Mouse (Mus musculus) hindbrain, embryonic 10.5 days (tissue): ENCODE data around the gene Gtpbp3. TPM values are rescaled to one million over a fixed set of nuclear protein-coding genes. Genes with fewer than 3 reads are reported as not detected.

Experiments used
- DNase-seq: peaks from one replicate; pipeline ENCODE4 v3.0.0-alpha.2; 2017; ENCODE audit warnings: low spot score
- H3K27ac ChIP-seq: fragments of 300-500 bp; sonication (generic); 2 replicates; pipeline ENCODE4 v1.5.1; 2016; ENCODE audit warnings: mild to moderate bottlenecking, moderate library complexity
- H3K27me3 ChIP-seq: fragments of 300-500 bp; sonication (generic); 2 replicates; pipeline ENCODE4 v1.6.1; 2016; ENCODE audit warnings: mild to moderate bottlenecking; ENCODE audit not compliant: poor library complexity, insufficient read depth, severe bottlenecking
- H3K36me3 ChIP-seq: fragments of 300-500 bp; sonication (generic); 2 replicates; pipeline ENCODE4 v1.6.1; 2016; ENCODE audit warnings: mild to moderate bottlenecking, moderate library complexity
- H3K4me1 ChIP-seq: fragments of 300-500 bp; sonication (generic); replicated peaks from 2 replicates; pipeline ENCODE4 v1.6.1; 2016; ENCODE audit warnings: mild to moderate bottlenecking
- H3K4me3 ChIP-seq: fragments of 300-500 bp; sonication (generic); 2 replicates; pipeline ENCODE4 v1.5.1; 2016; ENCODE audit warnings: mild to moderate bottlenecking, moderate library complexity
- H3K9me3 ChIP-seq: fragments of 300-500 bp; sonication (generic); 2 replicates; pipeline ENCODE4 v1.6.1; 2016; ENCODE audit warnings: mild to moderate bottlenecking, moderate library complexity
- WGBS: fragments of 180-500 bp; shearing (Covaris S2); methylation state at CpG from one replicate; pipeline ENCODE4 v1.1.7; 2016; 5-methylcytosine and 5-hydroxymethylcytosine counted together
- polyA plus RNA-seq: library from polyadenylated mRNA; unstranded; fragments of >200 nt; fragmentation: Nextera tagmentation; extraction: Ambion mirVana; gene quantifications from 2 replicates; pipeline ENCODE4 v1.2.1, GENCODE M21; 2016

Gtpbp3 gene
- polyA plus RNA-seq, 1 experiment from 2014 or later = 18.2 TPM

DNA sequence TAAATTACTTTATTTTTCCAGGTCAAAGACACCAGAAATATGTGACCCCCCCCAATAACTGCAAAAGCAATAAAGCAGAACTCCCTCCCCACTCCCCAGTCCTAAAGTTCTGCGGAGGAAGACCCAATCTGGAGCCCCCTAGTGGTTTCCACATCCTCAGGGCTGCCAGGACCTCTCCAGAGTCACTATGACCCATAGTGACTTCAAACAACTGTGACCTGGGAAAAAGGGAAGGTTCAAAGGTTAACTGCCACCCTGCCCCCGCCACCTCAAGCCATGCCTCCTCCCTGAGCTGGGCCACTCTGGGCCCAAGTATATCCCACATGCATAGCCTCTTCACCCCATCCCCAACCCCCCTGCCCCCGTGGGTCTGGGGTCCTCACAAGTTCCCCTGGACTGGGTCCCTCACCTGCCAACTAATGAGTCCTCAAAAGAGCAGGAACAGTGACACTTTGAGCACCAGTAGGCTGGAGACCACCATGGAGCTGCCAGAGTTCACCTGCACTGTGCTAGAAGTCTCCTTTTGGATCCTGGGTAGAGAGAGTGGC lies 46.4 kb downstream of the Gtpbp3 start:
- no peaks in the 10 kb centered on the region for H3K36me3 ChIP-seq
- peaks cover 18% of the 10 kb centered on the region for H3K4me1 ChIP-seq
- no peaks in the 10 kb centered on the region for H3K9me3 ChIP-seq
- H3K4me3 ChIP-seq = no peak overlapping the region
- no peak overlapping the region for H3K27ac ChIP-seq
- no peak for DNase-seq
- 33% methylated on average over 3 of the region's 3 CpGs for WGBS
- peaks cover 45% of the 10 kb centered on the region for H3K27me3 ChIP-seq

DNA sequence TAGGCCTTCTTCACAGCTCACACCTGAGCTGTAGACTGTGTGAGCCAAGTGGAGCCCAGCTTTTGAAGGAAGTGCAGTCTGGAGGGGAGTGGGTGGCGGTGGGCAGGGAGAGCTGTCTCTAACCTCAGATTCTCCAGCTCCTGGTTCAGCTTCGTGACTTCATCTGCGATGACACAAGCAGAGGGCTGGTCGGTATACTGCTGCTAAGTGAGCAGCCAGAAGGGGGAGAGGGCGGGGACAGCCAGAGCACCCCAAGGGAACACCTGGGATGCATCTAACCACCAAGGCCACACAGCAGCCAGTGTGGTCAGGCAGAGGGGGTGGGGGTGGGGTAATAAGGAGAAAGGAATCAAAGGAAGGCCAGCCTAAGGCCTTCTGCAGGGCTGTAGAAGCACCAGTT lies 47.8 kb downstream of the Gtpbp3 start:
- Histone ChIP-seq H3K4me1 (peaks cover 18% of the 10 kb centered on the region), H3K4me3 (no peak overlapping the region), H3K36me3 (no peaks in the 10 kb centered on the region), H3K9me3 (no peaks in the 10 kb centered on the region), H3K27me3 (peaks cover 45% of the 10 kb centered on the region), H3K27ac (0 out of 2 replicates have a peak overlapping the region, but pooled peaks have one; percentile 23)
- WGBS = 63% methylated on average over 5 of the region's 5 CpGs
- no peak for DNase-seq

DNA sequence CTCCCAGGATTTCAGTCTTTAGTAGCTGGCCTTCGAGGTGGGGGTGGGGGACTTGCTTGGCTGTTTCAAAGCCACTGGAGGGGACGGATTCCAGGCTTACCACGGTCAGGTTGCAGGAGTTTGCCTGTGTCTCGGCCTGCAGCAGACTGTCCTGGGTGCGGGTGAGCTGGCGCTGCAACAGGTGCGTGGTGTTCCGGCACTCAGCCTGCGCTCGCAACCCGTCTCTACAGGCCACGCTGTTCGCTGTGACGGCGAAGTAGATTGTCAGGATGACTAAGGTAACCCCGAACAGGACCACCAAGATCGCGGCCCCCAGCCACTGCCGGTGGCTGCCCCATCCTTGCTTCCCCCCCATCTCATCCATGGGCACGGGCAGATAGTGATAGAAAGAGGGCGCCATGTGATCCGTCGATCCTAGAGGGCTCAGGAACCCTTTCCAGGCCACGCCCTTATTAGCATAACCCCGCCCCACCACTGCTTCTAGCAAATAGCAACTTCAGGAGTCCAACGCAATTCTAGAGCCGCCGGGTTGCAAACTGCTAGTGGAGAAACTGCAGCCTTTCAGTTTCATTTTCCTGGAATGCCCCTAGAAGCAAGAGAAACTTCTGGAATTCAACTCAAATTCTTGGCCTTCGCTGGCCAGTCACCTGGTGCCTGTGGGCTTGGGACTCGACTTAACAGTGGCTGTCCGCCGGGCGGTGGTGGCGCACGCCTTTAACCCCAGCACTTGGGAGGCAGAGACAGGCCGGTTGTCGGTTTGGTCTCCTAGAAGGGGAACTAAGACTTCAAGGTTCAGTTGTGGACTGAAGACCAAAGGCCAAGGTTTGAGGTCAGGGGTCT lies 49.3 kb downstream of the Gtpbp3 start, which contains the start of gene Bst2:
TSS of gene Bst2 (minus strand) at position 429 of the 840 bp plus-strand sequence.
- Histone ChIP-seq H3K9me3 (no peaks in the 10 kb centered on the region), H3K27ac (peak within 1 kb of the TSS; percentile 46; the same call in 1 of the 2 replicates), H3K36me3 (no peaks in the 10 kb centered on the region), H3K4me1 (peaks cover 18% of the 10 kb centered on the region), H3K4me3 (peak within 1 kb of the TSS; percentile 51), H3K27me3 (peaks cover 45% of the 10 kb centered on the region)
- peak; percentile 75 for DNase-seq
- 4% methylated on average over 37 of the region's 37 CpGs for WGBS

DNA sequence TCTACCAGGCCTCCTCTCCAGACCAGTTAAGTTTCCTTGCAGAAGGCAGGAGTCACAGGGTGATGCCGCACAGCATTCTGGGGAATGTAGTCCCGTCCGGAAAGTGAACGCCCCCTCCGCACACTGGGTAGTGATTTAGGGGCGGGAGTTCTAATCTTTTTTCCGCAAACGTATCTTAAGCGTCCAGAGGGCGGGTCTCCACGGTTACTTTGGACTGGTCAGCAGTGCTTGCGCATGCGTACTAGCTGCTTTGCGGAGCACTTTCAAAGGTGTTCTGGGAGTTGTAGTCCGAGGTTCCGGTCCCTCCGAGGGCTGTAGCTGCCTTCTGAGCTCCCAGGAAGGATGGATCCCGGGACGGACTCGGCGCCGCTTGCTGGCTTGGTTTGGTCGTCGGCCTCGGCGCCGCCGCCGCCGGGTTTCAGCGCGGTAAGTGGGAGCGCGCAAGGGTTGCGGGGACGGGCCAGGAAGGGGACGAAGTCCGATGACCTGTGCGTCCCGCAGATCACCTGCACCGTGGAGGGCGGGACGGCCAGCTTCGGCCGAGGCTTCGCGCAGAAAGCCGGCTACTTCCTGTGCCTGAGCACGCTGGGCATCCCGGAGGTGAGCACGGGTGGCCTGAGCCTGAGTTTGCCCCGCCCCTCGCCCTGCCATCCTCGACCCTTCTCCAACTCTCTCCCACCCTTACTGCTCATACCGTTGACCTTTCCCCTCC lies 54.9 kb downstream of the Gtpbp3 start, which contains the start of gene Mvb12a:
TSS of gene Mvb12a (plus strand) at position 291 of the 712 bp plus-strand sequence.
- Histone ChIP-seq H3K36me3 (peaks cover 27% of the 10 kb centered on the region), H3K9me3 (no peaks in the 10 kb centered on the region), H3K4me1 (peaks cover 16% of the 10 kb centered on the region), H3K27ac (peak within 1 kb of the TSS; percentile 88), H3K27me3 (peaks cover 9% of the 10 kb centered on the region), H3K4me3 (peak within 1 kb of the TSS; percentile 89)
- under 1% methylated on average over 55 of the region's 55 CpGs for WGBS
- DNase-seq = peak; percentile 97

DNA sequence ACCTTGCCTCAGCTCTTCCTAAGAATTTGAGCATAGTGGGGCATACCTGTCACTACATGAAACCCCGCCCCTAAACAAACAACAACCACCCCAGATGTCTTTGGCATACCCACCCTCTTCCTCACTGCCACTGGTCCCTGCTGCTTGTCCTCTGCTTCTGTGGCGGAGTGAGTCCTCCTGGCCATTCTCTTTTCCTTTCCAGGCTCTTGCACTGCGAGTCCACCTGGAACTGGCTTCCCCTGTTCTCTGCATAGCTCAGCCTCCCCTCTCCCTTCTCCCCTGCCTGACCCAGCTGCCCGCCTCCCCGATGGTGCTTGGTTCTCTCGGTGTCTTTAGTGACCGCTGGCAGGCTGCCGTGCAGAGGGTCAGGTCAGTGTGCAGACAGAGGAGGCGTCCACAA lies 55.9 kb downstream of the Gtpbp3 start:
- 88% methylated on average over 9 of the region's 9 CpGs for WGBS
- H3K4me3 ChIP-seq = peak overlapping the region; percentile 89

DNA sequence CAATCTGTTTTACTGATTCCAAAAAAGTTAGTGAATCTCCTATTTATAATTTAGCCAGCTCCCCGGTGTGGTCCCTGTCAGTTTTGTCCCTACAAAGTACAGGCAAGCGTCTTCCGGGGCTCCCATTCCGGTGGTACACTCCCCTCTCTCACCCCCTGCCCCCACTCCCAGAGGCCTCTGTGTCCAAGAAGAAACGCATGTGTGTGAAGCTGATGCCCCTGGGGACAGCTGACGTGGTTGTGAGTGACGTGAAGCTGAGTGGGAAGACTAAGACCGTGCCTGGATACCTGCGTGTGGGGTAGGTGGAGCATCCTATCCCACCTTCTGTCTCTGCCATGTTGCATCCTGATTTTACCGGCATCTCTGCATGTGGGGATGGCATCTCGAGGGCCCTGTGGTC lies 57.1 kb downstream of the Gtpbp3 start:
- Histone ChIP-seq H3K27ac (no peak overlapping the region), H3K4me3 (no peak overlapping the region), H3K4me1 (peaks cover 13% of the 10 kb centered on the region), H3K36me3 (peaks cover 37% of the 10 kb centered on the region), H3K27me3 (no peaks in the 10 kb centered on the region), H3K9me3 (no peaks in the 10 kb centered on the region)
- 95% methylated on average over 11 of the region's 11 CpGs for WGBS
- DNase-seq = no peak

More for the DNA sequence above, 55.9 kb downstream of the Gtpbp3 start:
- peaks cover 13% of the 10 kb centered on the region for H3K4me1 ChIP-seq
- H3K27me3 ChIP-seq = no peaks in the 10 kb centered on the region
- DNase-seq = no peak
- H3K27ac ChIP-seq = no peak overlapping the region
- H3K9me3 ChIP-seq = no peaks in the 10 kb centered on the region
- peaks cover 35% of the 10 kb centered on the region for H3K36me3 ChIP-seq

DNA sequence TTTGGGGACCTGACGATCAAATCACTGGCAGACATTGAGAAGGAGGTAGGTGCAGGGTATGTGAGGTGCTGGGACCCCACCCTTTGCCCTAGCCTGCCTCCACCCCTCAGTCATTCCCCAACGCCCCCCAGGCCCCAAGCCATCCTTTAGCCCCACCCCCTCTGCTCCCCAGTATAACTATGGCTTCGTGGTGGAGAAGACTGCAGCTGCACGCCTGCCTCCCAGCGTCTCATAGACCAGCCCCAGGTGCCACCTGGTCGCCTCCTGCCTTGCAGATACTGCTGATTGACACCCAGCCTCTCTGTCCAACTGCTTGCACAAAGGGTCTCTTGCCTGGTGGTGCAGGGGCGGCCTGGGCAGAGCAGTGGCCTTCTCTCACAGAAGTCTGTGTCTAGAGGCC lies 59.7 kb downstream of the Gtpbp3 start:
- DNase-seq = no peak
- Histone ChIP-seq H3K27ac (no peak overlapping the region), H3K36me3 (peaks cover 37% of the 10 kb centered on the region), H3K4me1 (peaks cover 13% of the 10 kb centered on the region), H3K9me3 (no peaks in the 10 kb centered on the region), H3K4me3 (no peak overlapping the region), H3K27me3 (no peaks in the 10 kb centered on the region)
- 92% methylated on average over 7 of the region's 7 CpGs for WGBS

Other genes with a start within 250 kb of the Gtpbp3 start
- 24.1 and 25.4 TPM in 2 replicates for gene Myo9b, start 215.4 kb upstream of the Gtpbp3 start, polyA plus RNA-seq
- 59.1 and 61.9 TPM in 2 replicates for gene Haus8, start 215.2 kb upstream of the Gtpbp3 start, polyA plus RNA-seq
- 74.4 and 84.6 TPM in 2 replicates for gene Use1, start 121.3 kb upstream of the Gtpbp3 start, polyA plus RNA-seq
- gene Ocel1, start 116.8 kb upstream of the Gtpbp3 start, polyA plus RNA-seq = 7.5 and 8.1 TPM in 2 replicates
- 125 and 139 TPM in 2 replicates for gene Nr2f6, start 106.1 kb upstream of the Gtpbp3 start, polyA plus RNA-seq
- 5.8 and 7.2 TPM in 2 replicates for gene Ushbp1, start 92.3 kb upstream of the Gtpbp3 start, polyA plus RNA-seq
- 112 and 121 TPM in 2 replicates for gene Babam1, start 91.2 kb upstream of the Gtpbp3 start, polyA plus RNA-seq
- 35.2 and 56.1 TPM in 2 replicates for gene Ankle1, start 82.1 kb upstream of the Gtpbp3 start, polyA plus RNA-seq
- gene Abhd8, start 24.4 kb upstream of the Gtpbp3 start, polyA plus RNA-seq = 76.3 and 88.4 TPM in 2 replicates
- gene Mrpl34, start 23.1 kb upstream of the Gtpbp3 start, polyA plus RNA-seq = 221 and 249 TPM in 2 replicates
- gene Dda1, start 18.9 kb upstream of the Gtpbp3 start, polyA plus RNA-seq = 147 and 169 TPM in 2 replicates
- gene Ano8, start 2.1 kb upstream of the Gtpbp3 start, polyA plus RNA-seq = 3.3 and 6.8 TPM in 2 replicates
- 50.2 and 52.7 TPM in 2 replicates for gene Plvap, start 23.6 kb downstream of the Gtpbp3 start, polyA plus RNA-seq
- gene Ccdc194, start 37.6 kb downstream of the Gtpbp3 start, polyA plus RNA-seq = 0.51 and 0.60 TPM in 2 replicates
- 8.9 and 9.6 TPM in 2 replicates for gene Bst2, start 49.4 kb downstream of the Gtpbp3 start, polyA plus RNA-seq
- 68.7 and 71.6 TPM in 2 replicates for gene Mvb12a, start 54.8 kb downstream of the Gtpbp3 start, polyA plus RNA-seq
- 0.18 and 0.26 TPM in 2 replicates for gene Tmem221, start 70.8 kb downstream of the Gtpbp3 start, polyA plus RNA-seq
- not detected in 2 replicates for gene Nxnl1, start 78.5 kb downstream of the Gtpbp3 start, polyA plus RNA-seq
- gene Slc27a1, start 80.8 kb downstream of the Gtpbp3 start, polyA plus RNA-seq = 24.1 and 28.9 TPM in 2 replicates
- 254 and 268 TPM in 2 replicates for gene Pgls, start 104.1 kb downstream of the Gtpbp3 start, polyA plus RNA-seq
- gene Fam129c, start 109.5 kb downstream of the Gtpbp3 start, polyA plus RNA-seq = 5.0 and 5.3 TPM in 2 replicates
- 55.3 and 58.5 TPM in 2 replicates for gene Colgalt1, start 122.9 kb downstream of the Gtpbp3 start, polyA plus RNA-seq
- 4.4 and 8.4 TPM in 2 replicates for gene Unc13a, start 183.7 kb downstream of the Gtpbp3 start, polyA plus RNA-seq
- 3.2 and 3.6 TPM in 2 replicates for gene Jak3, start 188.2 kb downstream of the Gtpbp3 start, polyA plus RNA-seq
- gene Insl3, start 201.1 kb downstream of the Gtpbp3 start, polyA plus RNA-seq = 0.37 and 0.58 TPM in 2 replicates
- 0.64 and 1.0 TPM in 2 replicates for gene B3gnt3, start 213.7 kb downstream of the Gtpbp3 start, polyA plus RNA-seq
- 16.7 and 26.9 TPM in 2 replicates for gene Fcho1, start 237.6 kb downstream of the Gtpbp3 start, polyA plus RNA-seq